Mouse (Mus musculus) kidney, embryonic 16.5 days (tissue): Measurements from ENCODE around the gene Ms4a6b. TPM values are rescaled to one million over a fixed set of nuclear protein-coding genes. Genes with fewer than 3 reads are reported as not detected.
"Not testable (repeated sequence)": the region's sequence is repeated elsewhere in the genome, so short reads cannot be mapped to it uniquely, and the experiment has no call there.

Experiments used
- ATAC-seq: fragments of 200-750 bp; cut with Nextera tagmentation; 2 replicates; pipeline ENCODE4 v1.8.0; 2017; ENCODE audit warnings: moderate TSS enrichment; ENCODE audit not compliant: low FRiP score, low TSS enrichment
- H3K27ac ChIP-seq: fragments of 300-500 bp; sonication (generic); 2 replicates; pipeline ENCODE4 v1.5.1; 2014; ENCODE audit warnings: low read length
- H3K27me3 ChIP-seq: fragments of 300-500 bp; sonication (generic); 2 replicates; pipeline ENCODE4 v1.6.1; 2014; ENCODE audit warnings: low read length, control low read depth, mixed read lengths; ENCODE audit not compliant: insufficient read depth
- H3K36me3 ChIP-seq: fragments of 300-500 bp; sonication (generic); 2 replicates; pipeline ENCODE4 v1.6.1; 2014; ENCODE audit warnings: low read length, control low read depth, mixed read lengths; ENCODE audit not compliant: insufficient read depth
- H3K4me1 ChIP-seq: fragments of 300-500 bp; sonication (generic); 2 replicates; pipeline ENCODE4 v1.6.1; 2014; ENCODE audit warnings: low read length, control low read depth, mixed read lengths; ENCODE audit not compliant: insufficient read depth
- H3K4me2 ChIP-seq: fragments of 300-500 bp; sonication (generic); replicated peaks from 2 replicates; pipeline ENCODE4 v1.6.1; 2014; ENCODE audit warnings: low read depth, low read length
- H3K4me3 ChIP-seq: fragments of 300-500 bp; sonication (generic); 2 replicates; pipeline ENCODE4 v1.5.1; 2014; ENCODE audit warnings: mild to moderate bottlenecking, low read length
- H3K9ac ChIP-seq: fragments of 300-500 bp; sonication (generic); replicated peaks from 2 replicates; pipeline ENCODE4 v1.6.1; 2014; ENCODE audit warnings: low read length
- H3K9me3 ChIP-seq: fragments of 300-500 bp; sonication (generic); 2 replicates; pipeline ENCODE4 v1.6.1; 2016; ENCODE audit warnings: low read length, control low read depth
- WGBS: fragments of 180-500 bp; shearing (Covaris S2); extraction: QIAGEN DNeasy Blood & Tissue Kit; methylation state at CpG from one replicate; pipeline ENCODE4 v1.1.7; 2014; 5-methylcytosine and 5-hydroxymethylcytosine counted together
- polyA plus RNA-seq: library from polyadenylated mRNA; unstranded; fragments of >200 nt; fragmentation: Nextera tagmentation; extraction: Ambion mirVana; gene quantifications from 2 replicates; pipeline ENCODE4 v1.2.1, GENCODE M21; 2015

Ms4a6b gene
- polyA plus RNA-seq, 1 experiment from 2014 or later = 4.1 TPM

DNA sequence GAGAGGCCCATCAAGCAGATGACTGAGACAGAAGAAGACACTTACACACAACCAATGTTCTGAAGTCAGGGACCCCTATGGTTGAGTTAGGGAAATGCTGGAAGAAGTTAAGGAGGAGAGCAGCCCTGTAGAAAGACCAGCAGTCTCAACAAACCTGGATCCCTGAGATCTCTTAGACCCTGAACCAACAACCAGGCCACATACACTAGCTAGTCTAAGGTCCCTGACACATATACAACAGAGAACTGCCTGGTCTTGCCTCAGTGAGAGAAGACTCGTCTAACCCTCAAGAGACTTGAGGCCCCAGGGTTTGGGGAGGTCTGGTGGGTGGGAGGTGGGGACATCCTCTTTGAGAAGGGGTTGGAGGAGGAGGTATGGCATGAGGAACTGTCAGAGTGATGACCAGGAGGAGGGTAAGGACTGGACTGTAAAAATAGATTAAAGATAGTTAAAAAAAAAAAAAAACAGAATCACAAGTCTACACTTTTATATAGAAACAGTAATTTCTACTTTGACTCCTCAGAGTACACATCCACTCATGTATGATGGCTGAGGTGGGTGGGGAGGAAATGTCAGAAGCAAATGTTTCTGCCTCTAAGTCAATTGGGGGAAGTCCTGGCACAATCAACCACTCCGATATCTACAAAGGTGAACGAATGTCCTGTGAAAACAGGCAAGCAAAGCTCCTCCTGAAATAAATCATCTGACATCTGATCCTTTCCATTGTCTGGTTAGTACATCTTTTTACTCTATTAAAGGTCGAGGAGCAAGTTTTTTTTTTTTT is 24.7 kb upstream of the Ms4a6b start:
- Histone ChIP-seq H3K9me3 (no peaks in the 10 kb centered on the region), H3K9ac (no peak overlapping the region), H3K27ac (no peak overlapping the region), H3K36me3 (no peaks in the 10 kb centered on the region), H3K4me2 (no peak overlapping the region), H3K4me1 (no peaks in the 10 kb centered on the region), H3K4me3 (no peak overlapping the region), H3K27me3 (no peaks in the 10 kb centered on the region)
- ATAC-seq = no peak
- WGBS = 60% methylated on average over 4 of the region's 4 CpGs

DNA sequence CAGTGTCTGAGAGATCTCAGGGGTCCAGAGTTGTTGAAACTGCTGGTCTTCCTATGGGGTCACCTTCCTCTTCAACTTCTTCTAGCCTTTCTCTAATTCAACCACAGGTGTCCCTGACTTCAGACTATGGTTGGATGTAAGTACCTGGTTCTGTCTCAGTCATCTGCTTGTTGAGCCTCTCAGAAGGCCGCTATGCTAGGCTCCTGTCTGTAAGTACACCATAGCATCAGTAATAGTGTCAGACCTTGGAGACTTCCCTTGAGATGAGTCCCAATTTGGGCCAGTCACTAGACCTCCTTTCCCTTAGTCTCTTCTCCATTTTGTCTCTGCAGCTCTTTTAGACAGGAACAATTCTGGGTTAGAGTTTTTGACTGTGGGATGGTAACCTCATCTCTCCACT is 23.6 kb upstream of the Ms4a6b start:
- Histone ChIP-seq H3K4me3 (no peak overlapping the region), H3K4me1 (no peaks in the 10 kb centered on the region), H3K36me3 (no peaks in the 10 kb centered on the region), H3K9me3 (no peaks in the 10 kb centered on the region), H3K27me3 (no peaks in the 10 kb centered on the region), H3K9ac (no peak overlapping the region), H3K27ac (no peak overlapping the region), H3K4me2 (no peak overlapping the region)
- WGBS = 90% methylated on average over 1 of the region's 1 CpGs
- ATAC-seq = no peak

DNA sequence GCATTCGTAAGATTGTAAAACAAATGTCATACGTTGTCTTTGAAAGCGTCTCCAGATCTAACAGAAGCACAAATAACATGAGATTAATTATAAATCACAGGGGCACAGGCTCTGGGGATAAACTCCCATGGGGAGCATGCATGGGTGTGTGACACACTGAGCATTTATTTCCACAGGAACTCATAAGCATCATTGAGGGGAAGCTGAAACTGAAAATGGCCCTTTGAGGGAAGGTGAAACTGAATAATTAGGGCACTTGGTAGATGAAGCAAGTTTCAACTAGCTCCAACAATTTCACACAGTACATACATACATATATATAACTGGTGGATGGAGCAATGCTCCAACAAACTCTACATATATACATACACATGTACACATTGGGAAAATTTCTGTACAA is 21.8 kb upstream of the Ms4a6b start:
- ATAC-seq = no peak
- no peak overlapping the region for H3K4me3 ChIP-seq
- H3K36me3 ChIP-seq = no peaks in the 10 kb centered on the region
- no peak overlapping the region for H3K9ac ChIP-seq
- H3K4me1 ChIP-seq = no peaks in the 10 kb centered on the region
- H3K27me3 ChIP-seq = no peaks in the 10 kb centered on the region
- no peaks in the 10 kb centered on the region for H3K9me3 ChIP-seq
- H3K4me2 ChIP-seq = no peak overlapping the region
- no peak overlapping the region for H3K27ac ChIP-seq
- 90% methylated on average over 3 of the region's 3 CpGs for WGBS

DNA sequence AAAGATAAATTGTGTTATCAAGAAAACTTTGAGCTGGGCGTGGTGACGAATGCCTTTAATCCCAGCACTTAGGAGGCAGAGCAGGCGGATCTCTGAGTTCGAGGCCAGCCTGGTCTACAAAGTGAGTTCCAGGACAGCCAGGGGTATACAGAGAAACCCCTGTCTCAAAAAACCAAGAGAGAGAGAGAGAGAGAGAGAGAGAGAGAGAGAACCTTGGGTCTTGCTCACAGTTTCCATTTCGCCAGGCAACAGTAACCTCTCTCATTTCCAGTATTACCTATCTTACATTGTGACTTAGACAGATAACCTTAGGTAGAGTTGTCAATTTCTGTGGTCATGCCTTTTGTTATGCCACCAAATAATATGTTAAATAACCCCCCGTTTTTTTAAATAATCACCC is 20.0 kb upstream of the Ms4a6b start:
- Histone ChIP-seq H3K27me3 (no peaks in the 10 kb centered on the region), H3K27ac (no peak overlapping the region), H3K9me3 (no peaks in the 10 kb centered on the region), H3K36me3 (no peaks in the 10 kb centered on the region), H3K4me1 (no peaks in the 10 kb centered on the region), H3K9ac (no peak overlapping the region), H3K4me2 (no peak overlapping the region), H3K4me3 (no peak overlapping the region)
- no peak for ATAC-seq
- 80% methylated on average over 6 of the region's 6 CpGs for WGBS

DNA sequence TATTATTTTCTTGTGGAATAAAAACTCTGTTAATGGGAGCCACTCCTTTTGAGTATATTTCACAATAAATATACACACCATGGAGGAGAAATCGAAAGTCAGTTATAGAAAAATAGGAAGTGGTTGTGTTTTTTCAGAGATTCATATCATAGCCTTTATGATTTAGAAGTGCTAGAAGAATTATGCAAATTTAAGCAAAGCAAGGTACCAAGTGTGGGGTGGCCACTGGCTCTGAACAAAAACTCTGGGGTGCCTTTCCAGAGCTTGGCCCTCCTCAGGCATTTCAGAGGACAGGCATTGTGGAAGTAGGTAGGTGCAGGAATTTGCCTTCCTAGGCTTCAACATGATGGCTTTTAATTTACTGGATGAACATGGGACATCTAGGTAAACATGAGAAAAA is 19.0 kb upstream of the Ms4a6b start:
- not testable (repeated sequence) for H3K36me3 ChIP-seq, H3K9ac ChIP-seq, H3K27me3 ChIP-seq, H3K27ac ChIP-seq, H3K4me1 ChIP-seq, H3K4me2 ChIP-seq, ATAC-seq, H3K4me3 ChIP-seq, H3K9me3 ChIP-seq
- 71% methylated on average over 1 of the region's 1 CpGs for WGBS

DNA sequence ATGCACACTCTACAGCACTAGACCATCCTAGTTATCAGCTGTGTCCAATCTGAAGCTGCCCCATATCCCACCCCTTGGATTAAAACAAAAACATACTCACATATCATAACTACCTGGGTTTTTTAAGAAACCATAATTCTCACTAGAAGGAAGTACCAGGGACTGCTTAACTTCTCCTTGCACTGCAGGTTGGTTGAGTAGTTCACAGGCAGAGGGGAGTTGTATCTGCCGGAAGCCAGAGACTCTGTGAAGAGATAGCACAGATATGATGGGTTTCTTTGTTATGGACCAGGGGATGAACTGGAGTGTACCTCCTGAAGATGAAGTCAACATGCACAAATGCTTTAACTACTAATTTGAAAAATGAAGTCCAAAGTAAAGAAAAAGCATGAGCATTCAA is 15.5 kb upstream of the Ms4a6b start:
- 87% methylated on average over 1 of the region's 1 CpGs for WGBS
- no peak overlapping the region for H3K4me3 ChIP-seq
- no peaks in the 10 kb centered on the region for H3K27me3 ChIP-seq
- H3K4me2 ChIP-seq = no peak overlapping the region
- no peak for ATAC-seq
- H3K36me3 ChIP-seq = no peaks in the 10 kb centered on the region
- no peak overlapping the region for H3K9ac ChIP-seq
- H3K27ac ChIP-seq = no peak overlapping the region
- H3K4me1 ChIP-seq = no peaks in the 10 kb centered on the region
- no peaks in the 10 kb centered on the region for H3K9me3 ChIP-seq

DNA sequence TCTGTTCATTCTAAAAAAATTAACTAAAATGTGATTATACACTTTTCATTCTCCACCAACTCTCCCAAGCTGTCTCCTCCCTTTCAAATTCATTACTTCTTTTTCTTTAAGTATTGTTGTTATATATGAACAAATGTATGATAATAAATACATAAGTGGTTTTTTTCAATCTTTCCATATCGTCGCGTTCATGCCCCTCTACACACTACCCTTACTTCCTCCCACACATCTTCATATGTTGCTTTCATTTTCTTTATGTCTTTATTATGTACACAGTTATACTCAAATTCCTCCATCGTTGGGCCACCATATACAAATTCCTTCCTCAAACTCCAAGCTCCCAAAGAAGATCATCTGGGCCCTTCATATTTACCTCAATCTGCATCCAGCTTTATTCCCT is 15.0 kb upstream of the Ms4a6b start:
- H3K27ac ChIP-seq = no peak overlapping the region
- H3K4me1 ChIP-seq = no peaks in the 10 kb centered on the region
- no peak overlapping the region for H3K4me3 ChIP-seq
- no peak overlapping the region for H3K9ac ChIP-seq
- no peak for ATAC-seq
- no peaks in the 10 kb centered on the region for H3K9me3 ChIP-seq
- 84% methylated on average over 4 of the region's 4 CpGs for WGBS
- no peak overlapping the region for H3K4me2 ChIP-seq
- no peaks in the 10 kb centered on the region for H3K27me3 ChIP-seq
- no peaks in the 10 kb centered on the region for H3K36me3 ChIP-seq

DNA sequence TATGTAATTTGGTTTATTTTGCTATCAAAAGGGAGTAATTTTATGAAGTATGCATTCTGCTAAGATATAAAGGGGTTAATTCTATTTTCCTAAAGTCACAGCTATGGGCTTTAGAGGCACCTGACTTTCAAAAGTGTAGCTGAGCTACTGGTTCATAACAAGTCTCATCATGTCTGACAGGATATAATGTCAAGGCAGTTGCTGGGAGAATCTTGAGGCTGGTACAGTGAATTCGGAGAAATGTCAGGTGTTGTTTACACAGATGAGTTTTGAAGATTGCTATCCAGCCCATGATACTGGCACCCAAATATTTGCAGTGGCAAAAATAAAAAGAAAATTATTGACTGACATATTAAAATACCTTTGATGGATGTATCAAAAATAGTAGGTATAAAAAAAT is 11.5 kb upstream of the Ms4a6b start:
- Histone ChIP-seq H3K27ac (no peak overlapping the region), H3K4me2 (no peak overlapping the region), H3K9me3 (no peaks in the 10 kb centered on the region), H3K36me3 (no peaks in the 10 kb centered on the region), H3K9ac (no peak overlapping the region), H3K27me3 (no peaks in the 10 kb centered on the region), H3K4me3 (no peak overlapping the region), H3K4me1 (no peaks in the 10 kb centered on the region)
- no peak for ATAC-seq
- 80% methylated on average over 1 of the region's 1 CpGs for whole genome bisulfite sequencing

DNA sequence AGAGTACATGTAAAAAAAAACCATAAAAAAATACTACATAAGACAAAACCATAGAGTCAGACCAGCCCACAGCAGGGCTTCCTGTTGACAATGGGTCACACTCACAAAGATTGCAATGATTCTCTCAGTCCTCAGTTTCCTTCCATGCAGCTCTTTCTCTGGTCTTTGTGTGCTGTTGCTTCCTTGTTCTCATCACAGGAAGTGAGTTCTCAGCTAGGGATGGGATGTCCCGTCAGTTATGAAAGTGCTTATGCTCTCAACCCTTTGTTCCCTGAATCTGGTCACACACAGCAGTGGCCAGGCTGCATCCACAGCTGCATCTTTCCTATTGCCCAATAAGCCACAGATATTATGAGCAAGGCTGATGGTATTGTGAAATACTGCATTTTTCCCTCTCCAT is 2.9 kb upstream of the Ms4a6b start:
- Histone ChIP-seq H3K9ac (no peak overlapping the region), H3K4me3 (no peak overlapping the region), H3K36me3 (no peaks in the 10 kb centered on the region), H3K4me1 (no peaks in the 10 kb centered on the region), H3K27me3 (no peaks in the 10 kb centered on the region), H3K27ac (no peak overlapping the region), H3K9me3 (no peaks in the 10 kb centered on the region), H3K4me2 (no peak overlapping the region)
- 59% methylated on average over 1 of the region's 1 CpGs for WGBS
- ATAC-seq = no peak

DNA sequence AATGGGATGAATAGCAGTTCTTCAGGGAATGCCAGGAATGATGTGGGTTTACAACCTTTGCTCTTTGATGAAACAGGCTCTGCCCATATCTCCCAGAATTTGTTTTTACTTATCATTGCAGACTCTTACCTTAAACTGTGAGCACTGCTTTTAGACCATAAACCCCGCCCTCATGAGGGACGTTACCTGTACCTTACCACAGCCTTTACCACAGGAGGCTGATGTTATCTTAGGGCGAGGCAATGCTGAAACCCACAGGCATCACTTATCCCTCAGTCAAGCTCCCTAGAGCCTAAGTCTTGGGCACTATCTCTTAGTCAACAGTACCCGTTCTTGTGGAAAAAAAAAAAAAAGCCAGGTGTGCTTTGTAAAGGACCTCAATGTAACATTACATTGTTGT is 533 bp downstream of the Ms4a6b start:
- Histone ChIP-seq H3K27ac (no peak overlapping the region), H3K27me3 (no peaks in the 10 kb centered on the region), H3K9me3 (no peaks in the 10 kb centered on the region), H3K4me3 (no peak overlapping the region), H3K4me2 (no peak overlapping the region), H3K36me3 (no peaks in the 10 kb centered on the region), H3K9ac (no peak overlapping the region), H3K4me1 (no peaks in the 10 kb centered on the region)
- WGBS = 69% methylated on average over 4 of the region's 4 CpGs
- no peak for ATAC-seq
